Mouse (Mus musculus) urinary bladder, postnatal 14 days (tissue): ENCODE measurements around the gene Hs6st3.

Source experiments
- DNase-seq: peaks from one replicate; pipeline ENCODE4 v3.0.0; 2021; ENCODE audit warnings: low spot score

Hs6st3 gene

DNA sequence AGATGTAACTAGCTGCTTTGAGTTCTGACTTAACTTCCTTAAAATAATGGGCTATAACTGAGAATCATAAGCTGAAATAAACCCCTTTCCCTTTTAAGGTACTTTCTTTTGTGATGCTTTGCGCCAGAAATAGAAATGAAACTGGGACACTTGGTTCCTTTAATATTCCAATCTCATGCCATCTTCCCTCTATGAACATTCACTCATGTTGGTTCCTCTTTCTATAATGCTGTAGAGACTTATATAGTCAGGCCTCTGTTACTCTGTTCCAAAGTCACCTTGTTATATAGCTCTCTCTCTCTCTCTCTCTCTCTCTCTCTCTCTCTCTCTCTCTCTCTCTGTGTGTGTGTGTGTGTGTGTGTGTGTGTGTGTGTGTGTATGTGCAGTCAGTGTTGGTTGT, 504.7 kb downstream of the Hs6st3 start:
- DNase-seq: no peak

DNA sequence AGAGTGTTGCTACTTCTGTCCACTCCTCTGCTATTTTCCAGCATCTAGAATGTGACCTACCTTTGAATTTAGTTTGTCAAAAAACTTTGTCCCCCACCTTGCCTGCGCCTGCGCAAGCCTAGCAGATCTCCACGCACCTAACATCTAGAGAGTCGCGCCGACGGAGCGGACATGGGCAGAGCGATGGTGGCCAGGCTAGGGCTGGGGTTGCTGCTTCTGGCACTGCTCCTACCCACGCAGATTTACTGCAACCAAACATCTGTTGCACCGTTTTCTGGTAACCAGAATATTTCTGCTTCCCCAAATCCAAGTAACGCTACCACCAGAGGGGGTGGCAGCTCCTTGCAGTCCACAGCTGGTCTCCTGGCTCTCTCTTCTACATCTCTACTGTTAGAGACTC, 505.7 kb downstream of the Hs6st3 start:
- DNase-seq: no peak

DNA sequence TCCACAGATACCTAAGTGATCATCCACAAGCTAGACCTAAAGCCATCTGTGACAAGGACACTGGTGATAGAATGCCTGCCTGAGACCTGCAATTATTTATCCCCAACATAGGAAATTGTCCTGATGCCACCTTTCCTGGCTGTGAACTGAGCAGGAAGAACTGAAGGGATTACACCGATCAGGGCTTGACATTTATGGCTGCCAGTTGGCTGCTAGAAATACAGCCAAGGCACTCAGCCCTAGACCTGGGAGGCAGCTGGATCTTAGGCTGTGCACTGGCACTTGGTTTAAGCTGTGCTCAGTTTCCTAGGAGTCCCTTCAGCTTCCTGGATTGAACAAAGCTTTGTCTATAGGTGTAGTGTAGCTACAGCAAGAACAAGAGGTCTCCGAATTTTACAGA, 518.8 kb downstream of the Hs6st3 start:
- no peak for DNase-seq

DNA sequence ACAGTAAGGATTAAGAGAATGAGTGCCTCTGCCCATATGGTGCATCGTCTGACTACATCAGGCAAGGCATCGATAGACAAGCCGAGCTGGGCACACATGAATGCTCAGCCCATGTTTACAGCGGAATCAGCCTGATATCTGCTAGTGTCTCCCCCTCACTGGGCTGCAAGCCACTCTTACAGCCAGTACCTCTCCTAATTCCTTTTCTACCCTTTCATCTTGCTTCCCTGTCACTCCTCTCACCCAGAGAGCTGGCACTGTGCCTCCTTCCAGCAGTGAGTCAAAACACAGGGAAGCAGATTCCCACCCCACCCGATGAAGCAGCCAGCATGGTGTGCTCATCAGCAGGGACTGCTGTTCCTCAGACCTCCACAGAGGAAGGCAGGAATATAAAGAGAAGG, 527.6 kb downstream of the Hs6st3 start:
- peak; percentile 17 for DNase-seq

DNA sequence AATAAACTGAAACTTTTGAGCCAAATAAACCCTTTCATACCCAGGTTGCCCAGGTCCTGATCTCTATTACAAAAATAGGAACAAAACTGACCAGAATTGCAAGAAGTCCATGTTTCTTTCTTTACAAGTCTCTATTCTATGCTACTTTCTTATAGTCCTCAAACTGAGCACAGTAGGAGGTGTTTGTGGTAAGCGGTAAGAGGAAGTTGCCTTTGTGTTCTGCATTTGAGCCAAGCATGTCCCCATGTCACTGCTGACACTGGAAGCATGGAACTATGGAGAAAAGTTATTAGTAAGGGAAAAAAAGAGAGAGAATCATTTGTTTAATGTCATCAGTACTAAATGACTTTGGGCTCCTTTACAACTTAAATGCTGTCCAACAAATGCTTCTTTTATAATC, 529.3 kb downstream of the Hs6st3 start:
- no peak for DNase-seq

DNA sequence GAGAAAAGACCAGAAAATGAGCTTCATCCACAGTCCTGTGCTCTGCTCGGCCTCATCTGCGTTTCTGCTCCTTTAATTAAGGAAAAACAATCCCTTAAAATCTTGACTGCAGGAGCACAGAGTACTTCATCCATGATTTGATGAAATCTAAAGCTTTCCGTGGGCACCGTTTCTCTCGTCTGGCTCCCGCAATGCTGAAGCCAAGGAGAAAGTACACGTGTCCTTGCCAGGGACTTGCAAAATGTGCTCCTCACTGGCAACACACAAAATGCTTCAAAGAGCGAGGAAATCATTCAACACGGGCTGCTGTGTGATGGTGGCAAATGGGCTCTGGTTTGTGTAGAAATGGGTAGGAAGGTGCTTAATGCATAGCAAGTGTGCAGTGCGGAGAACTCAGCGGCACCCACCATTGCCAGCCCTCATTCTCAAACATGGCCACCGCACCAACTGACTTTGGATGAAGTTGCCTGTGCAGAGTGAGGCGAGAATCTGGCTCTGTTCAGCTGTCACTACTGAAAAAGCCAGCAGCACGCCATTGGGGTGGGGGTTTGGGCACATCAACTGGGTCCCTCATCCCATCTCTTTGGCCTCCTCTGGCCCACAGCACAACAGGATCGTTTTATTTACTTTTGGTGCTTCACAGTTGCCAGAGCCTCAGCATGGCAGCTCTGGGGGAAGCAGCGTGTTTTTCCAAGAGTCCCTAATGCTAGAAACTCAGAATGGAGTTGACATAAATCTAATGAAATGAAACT, 532.9 kb downstream of the Hs6st3 start:
- no peak for DNase-seq

DNA sequence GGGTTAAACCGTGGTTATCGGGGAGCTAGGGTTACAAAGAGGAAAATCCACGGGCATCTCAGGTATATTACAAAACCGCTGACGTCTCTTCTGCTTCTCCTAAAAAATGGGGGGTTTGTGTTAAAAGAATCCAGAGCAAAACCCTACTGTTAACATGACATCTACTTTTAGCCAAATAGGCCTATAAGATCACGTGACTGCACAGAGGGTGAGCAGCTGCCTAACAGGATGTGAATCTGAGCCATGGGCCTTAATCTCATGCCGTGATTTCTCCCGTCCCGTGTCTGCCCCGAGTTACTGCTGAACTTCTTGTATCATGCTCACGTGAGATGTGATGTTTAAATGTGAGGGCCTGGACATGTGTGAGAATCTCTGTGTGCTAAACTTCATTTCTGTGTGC, 540.4 kb downstream of the Hs6st3 start:
- DNase-seq: no peak

DNA sequence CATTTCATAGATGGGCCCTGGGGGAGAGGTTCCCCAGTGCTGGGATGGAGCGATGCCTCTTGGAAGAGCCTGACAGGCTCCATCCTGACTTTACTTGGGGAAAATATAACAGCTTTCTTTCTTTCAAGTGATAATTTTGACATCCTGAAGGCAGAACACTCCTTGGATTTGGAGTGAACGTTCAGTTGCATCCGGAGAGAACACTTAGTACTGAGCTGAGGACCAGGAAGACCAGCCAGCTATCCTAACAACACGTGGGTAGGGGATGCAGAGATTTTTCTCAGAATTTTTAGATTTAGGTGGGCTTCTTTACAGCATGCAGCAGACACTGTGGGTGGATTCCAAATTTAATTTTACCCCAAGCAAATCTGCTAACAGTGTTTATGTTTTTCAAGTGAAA, 541.9 kb downstream of the Hs6st3 start:
- DNase-seq: no peak

DNA sequence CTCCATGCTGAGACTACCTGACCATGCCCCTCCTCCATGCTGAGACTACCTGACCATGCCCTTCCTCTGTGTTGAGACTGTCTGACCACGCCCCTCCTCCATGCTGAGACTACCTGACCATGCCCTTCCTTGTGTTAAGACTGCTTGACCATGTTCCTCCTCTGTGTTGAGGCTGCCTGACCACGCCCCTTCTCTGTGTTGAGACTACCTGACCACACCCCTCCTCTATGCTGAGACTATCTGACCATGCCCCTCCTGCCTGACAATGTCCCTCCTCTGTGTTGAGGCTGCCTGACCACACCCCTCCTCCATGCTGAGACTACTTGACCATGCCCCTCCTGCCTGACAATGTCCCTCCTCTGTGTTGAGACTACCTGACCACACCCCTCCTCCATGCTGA, 549.7 kb downstream of the Hs6st3 start:
- no peak for DNase-seq

DNA sequence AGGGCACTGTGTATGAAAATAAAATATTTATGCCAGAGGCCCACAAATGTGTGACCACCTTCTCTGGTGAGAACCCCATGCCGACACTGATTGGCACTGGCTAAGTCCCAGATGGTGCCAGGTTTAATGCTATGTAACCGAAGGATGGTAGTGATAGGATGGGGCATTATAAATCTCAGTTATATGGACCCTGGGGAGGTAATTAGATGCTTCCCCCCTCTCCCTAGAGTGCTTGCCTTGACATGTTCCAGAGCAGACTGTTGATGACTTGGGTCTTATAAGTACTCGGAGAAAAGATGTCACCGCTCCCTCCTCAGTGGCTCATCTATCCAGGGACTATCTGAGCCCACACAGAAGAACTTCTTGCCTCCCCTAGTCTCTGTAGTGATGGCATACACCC, 561.8 kb downstream of the Hs6st3 start:
- DNase-seq: no peak

DNA sequence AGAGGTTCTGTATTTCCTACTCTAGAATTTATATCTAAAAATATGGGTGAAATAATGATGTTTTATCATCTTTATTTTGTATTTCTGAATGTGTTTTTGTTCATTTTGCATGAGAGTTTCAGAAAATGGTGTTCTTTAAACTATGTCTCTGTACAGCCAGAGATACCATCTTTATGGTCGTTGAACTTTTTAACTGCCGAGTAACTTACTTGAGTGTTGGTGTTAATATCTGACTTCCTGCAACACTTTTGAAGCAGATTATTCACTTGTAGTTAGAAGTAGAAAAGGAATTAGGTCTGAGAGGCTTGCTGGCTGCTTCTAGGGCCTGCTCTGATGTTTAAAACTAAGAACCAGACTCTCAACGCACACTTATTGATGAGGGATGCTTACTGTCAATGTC, 576.6 kb downstream of the Hs6st3 start:
- no peak for DNase-seq

DNA sequence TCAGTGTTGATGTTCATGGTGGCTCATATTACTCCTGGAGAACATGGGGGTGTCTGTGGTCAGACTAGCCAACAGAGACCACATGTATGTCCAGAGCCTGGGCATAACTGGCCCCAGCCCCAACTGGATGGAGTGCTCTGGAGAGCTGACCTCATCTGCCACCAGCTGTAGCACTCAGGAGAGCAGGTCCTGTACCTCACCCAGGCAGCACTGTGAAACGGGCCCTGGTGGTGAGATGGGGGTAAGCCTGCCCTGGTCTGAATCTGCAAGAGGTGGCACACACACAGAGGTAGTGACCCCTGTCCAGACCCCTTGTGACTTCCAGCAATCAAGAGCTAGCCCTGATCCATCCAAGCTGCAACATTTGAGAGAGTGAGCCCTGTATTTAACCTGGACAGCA, 579.2 kb downstream of the Hs6st3 start:
- DNase-seq: no peak

DNA sequence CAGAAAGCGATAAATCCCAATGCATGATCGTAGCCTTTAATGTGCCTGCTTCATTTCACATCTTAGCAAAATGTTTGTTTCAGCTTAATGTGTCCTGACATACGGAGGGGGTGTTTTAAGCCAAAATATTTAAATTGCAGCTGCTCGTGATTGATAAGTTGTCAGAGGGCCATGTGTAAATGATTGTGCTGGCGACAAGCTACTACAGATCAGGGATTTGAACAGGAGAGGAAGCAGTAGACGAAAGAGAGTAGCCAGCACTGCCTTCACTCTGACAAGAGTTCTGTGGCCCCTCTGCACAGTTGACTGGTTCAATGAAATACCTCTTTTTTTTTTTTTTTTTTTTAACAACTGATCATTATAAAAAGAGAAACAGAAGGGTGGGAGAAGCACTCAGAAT, 587.0 kb downstream of the Hs6st3 start:
- no peak for DNase-seq

DNA sequence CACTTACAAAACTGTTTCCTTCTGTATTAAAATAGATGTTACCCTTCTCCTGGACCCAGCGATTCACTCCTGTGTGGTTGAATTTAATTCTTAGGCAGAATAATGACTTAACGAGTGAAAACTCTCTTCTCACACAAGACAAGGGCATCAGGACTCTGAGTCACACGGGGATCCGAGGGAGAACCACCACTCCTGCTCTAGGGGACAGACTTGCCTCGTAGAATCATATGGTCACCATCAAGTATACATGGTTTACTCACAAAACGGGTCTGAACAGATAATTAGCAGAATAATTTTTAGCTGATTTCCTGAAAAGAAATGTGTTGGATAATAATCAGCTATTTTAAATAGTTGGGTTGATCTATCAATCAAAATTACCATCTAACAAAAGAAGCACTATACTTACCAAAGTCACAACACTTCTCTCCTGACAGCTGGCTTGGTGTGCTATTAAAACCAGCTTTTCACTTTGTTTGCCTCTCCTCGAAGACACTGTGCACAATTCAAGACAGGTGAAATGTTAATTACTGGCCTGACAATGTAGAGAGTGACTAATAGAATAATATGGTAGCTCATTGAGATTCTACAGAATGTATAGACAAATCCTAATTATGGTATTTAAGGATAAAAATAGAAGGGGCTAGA, 593.4 kb downstream of the Hs6st3 start:
- DNase-seq: no peak

DNA sequence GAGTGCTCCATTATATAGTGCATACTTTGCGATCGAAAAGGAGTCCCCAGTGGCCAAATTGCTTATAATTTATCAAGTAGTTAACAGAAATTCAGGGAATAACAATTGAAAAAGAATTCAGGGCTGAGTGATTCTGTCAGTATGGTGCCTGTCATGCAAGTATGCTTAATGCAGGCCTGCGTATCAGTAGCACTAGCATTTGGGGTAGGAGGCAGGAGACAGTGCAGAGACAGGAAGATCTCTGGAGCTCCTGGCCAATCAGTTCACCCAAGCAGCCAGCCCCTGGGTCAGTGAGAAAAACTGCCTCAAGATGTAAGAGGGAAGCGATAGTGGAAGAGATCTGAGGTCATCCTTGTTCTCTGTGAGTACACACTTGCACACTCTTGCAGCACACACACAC, 594.1 kb downstream of the Hs6st3 start:
- no peak for DNase-seq

DNA sequence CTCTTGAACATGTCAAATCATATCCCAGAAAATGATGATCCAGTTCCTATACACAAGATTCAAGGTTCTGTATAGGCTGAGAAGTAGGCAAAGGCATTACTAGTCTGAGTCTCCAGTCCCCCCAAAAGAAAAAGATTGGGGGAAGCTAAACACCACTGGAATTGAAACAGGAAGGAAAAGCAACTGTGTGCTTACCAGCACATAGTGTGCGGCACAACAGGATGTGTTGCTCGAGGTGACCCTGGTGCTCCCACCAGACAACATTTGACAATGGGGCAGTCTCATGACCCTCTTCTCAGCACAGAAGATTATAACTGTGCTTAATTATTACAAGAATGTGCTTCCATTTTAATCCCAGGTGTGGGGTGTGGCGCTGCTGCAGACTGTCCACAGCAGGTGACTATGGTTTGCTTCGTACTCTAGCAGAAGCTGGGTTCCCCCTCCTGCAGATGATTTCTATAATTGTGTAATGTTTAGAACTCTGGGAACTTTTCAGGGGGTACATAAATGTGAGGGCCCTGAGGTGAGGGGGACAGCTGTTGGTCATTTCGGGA, 599.3 kb downstream of the Hs6st3 start:
- no peak for DNase-seq

DNA sequence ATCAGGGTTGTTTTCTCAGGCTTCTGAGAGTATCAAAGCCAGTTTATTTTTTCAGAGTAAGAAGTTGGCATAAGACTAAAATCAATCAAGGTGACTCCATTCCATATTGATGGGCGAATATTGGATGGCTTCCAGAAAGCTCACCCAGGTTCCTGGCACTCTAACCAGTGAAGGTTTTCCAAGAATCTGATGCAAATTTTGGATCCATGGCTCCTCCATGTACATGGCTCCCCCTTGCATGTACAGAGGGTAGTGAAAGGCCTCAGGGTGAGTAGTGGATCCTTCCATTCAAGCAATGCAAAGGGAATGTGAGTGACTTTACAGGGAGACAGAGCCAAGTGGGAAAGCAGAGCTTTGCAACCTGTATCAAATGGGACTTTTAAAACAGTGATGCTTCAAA, 603.6 kb downstream of the Hs6st3 start:
- no peak for DNase-seq

DNA sequence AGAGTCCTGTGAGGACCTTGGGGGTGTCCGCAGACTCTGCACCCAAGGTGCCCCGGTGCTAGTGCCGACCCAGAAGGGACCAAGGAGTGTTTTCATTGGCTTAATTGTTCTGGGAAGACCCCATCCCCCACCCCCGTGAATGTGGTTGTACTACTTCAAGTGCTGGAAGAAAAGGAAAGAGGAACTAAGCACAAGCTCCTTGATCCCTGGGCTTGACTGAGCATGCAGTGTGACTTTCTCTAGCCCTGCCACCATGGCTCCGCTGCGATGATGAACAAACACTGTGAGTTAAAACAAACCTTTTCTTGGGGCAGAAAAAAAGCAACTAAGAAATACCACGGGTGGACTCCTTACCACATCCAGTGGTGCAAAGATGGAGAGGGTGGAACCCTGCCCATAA, 623.2 kb downstream of the Hs6st3 start:
- DNase-seq: no peak

DNA sequence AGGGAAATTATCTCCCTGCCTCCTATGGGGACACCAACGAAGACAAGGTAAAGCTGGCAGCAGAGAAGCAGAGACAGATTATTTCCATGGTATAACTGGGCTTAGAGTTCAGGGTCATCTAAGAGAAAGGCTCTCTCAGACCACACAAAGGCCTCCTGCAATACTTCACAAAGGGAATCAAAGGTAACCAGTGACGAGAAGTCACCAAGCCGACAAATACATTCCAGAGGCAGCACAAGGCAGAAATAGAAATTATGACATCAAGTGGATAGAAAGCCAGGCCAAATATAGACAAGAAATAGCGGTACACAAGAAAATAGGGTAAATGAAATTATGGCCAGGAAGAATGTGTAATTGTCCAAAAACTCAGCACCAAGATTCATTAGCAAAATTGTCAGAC, 633.9 kb downstream of the Hs6st3 start:
- no peak for DNase-seq

DNA sequence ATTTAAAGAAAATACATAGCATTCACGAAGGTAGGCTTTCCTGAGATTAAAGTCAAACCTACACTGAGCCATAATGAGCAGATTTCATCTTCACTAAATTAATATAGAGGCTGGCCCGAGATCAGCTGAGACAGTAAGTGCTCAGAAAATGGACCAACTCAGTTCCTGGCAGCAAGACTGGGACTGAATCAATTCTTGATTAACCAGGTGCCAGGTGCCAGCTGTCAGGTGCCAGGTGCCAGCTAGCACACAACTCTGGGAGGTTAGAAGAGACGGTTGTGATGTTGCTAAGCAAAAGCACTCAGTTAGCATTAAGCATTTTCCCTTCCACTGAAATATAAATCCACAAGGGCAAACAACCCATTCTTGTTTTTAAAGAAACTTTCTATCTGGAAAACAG, 638.1 kb downstream of the Hs6st3 start:
- no peak for DNase-seq

DNA sequence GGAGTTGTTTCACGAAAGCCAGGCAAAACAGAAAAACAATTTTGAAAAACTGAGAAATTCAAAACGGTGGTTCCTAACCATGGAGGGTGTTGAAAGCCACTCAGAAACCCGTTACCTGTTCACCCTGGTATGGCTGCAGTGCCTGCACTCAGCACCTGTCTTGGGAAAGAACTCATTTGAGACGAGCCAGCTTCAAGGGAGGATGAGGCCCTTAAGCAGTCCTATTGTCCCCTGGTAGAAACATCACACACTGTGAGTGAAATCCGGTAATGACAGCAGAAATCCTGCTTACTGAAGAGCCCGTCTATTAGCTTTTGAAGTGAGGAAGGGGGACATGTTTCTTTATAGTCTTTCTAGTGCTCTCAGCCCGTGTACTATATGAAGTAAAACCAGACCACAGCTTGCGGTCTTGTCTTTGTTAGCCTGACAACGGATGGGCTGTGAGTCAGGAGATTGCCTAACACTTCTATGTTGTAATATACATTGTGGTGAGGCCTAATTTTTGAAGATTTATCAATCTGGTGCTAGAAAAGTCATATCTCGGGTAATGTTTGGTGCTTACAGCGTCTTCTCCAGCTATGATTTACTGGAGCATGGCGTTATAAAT, 641.9 kb downstream of the Hs6st3 start:
- no peak for DNase-seq

DNA sequence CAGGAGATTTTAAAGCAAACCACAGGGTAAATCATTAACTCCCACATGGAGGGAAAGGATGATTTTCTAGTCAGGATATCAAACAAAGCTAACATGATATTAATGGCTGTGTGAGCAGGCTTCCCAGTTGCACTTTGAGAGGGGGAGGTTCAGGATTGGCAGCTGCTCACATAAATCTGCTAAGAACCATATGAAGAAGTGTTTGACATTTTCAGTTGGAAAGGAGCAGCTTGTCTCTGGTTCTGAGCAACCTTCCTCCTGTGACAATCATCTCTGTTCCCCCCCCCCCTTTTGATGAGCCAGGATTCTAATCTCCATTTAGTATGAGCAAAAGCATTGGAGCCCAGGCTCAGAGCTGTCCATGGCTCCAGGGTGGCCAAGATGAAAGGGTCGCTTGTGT, 643.0 kb downstream of the Hs6st3 start:
- DNase-seq: no peak

DNA sequence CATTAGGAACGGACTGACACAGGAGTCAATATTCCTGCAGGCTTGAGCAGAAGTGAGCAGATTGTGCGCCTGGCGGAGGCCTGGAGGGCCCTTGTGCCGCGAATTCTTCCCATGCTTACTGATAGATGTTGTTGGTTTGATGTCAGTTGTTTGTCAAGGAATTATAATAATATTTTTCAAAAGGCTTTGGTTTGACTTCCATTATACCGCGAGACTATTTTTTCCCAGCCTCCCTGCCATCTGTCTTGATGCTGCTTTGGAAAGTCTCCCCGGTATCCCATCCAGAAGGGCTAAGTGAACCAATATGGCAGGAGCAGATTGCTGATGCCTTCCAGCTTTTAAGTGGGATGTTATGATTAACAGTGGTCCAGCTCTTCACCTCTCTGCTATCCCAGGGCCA, 651.3 kb downstream of the Hs6st3 start:
- no peak for DNase-seq
